Comparison of ENCODE assay signal across 9 mouse cellular contexts in genomic region chr4:130910666-130911065, GRCm38 (mm10). TPM values are rescaled to one million over a fixed set of nuclear protein-coding genes. Genes with fewer than 3 reads are reported as not detected.
A peak's percentile ranks its signal among the peaks of the same experiment; 100 is the strongest.
DNase-seq lines count a peak whose midpoint lies in the region; ATAC-seq and TF ChIP-seq lines count a peak whose summit lies in the region.
"Had no signal": no experiment of that assay in that cellular context is flagged by ENCODE, and none has a peak within 500 bp of the region (broad histone marks: within the 10 kb centered on the region; RNA-seq: fewer than 3 reads in every experiment).

No protein-coding gene starts in this region.

- TF ChIP-seq EP300 in CH12.LX (IDR thresholded peaks at IDR 0.05; ENCODE audit: low read length), result peak; percentile 59

- H3K4me2 ChIP-seq in CH12.LX (ENCODE audit: insufficient read depth, low read depth, poor library complexity, severe bottlenecking), result peak overlapping the region; percentile 8; the same call in 1 of the 2 replicates

- in situ Hi-C loops in CH12.LX (cut with MboI; ENCODE audit: low pct_ligation_motif_present, low pct_unique_long_range_greater_than_20kb, low sequenced_read_pairs), result no loop called here

- no peak for TF ChIP-seq CTCF in CH12.LX (conservative IDR thresholded peaks at IDR 0.05 in 1 of 2, IDR thresholded peaks at IDR 0.05 in 1 of 2; ENCODE audit: low read depth in 2 of 2, low read length in 2 of 2)

- H3K9ac ChIP-seq in CH12.LX (ENCODE audit: insufficient read depth, low read depth), result peak overlapping the region; percentile 53; the same call in 1 of the 2 replicates

- dilution Hi-C loops in CH12.LX (cut with MboI; ENCODE audit: extremely low pct_ligation_motif_present, extremely low pct_unique_long_range_greater_than_20kb, low sequenced_read_pairs), result no loop called here

- peak overlapping the region; percentile 97 for H3K27ac ChIP-seq in CH12.LX (ENCODE audit: insufficient read depth, low read depth)

- no peaks in the 10 kb centered on the region for H3K27me3 ChIP-seq in CH12.LX (replicated peaks)

- peaks cover 0 to 8% of the 10 kb centered on the region in 2 experiments for H3K36me3 ChIP-seq in CH12.LX (replicated peaks in 1 of 2; ENCODE audit: control insufficient read depth in 1 of 2, insufficient read depth in 1 of 2, low read length in 1 of 2)

- DNase-seq in B cell, adult 2 months, result peak; percentile 47 to 48
- DNase-seq in CH12.LX (ENCODE audit: extremely low read depth), result peak; percentile 88
- DNase-seq in naive thymus-derived CD4-positive, alpha-beta T cell, adult 2 months (ENCODE audit: low read depth), result peak; percentile 86
- no peak for DNase-seq in cerebellum, postnatal 36 days
- no peak for DNase-seq in layer of hippocampus, adult 18-20 months (ENCODE audit: low spot score in 2 of 2)
- DNase-seq: lung, postnatal 10 days had no signal

- ATAC-seq in granulocyte monocyte progenitor cell, adult 5-6 weeks (replicated peaks; ENCODE audit: poor library complexity, severe bottlenecking), result peak; percentile 29
- ATAC-seq in frontal cortex, adult (ENCODE audit: low TSS enrichment), result no peak

- TF ChIP-seq RAD21 in CH12.LX (IDR thresholded peaks at IDR 0.05; ENCODE audit: low read depth, low read length), result no peak

- H3K79me2 ChIP-seq in CH12.LX (replicated peaks; ENCODE audit: control insufficient read depth, extremely low read depth, insufficient read depth, poor library complexity, severe bottlenecking), result peaks cover 38% of the 10 kb centered on the region

- H3K9me3 ChIP-seq in CH12.LX (replicated peaks; ENCODE audit: low read length), result no peaks in the 10 kb centered on the region

- TF ChIP-seq POLR2A in CH12.LX (IDR thresholded peaks at IDR 0.05; ENCODE audit: low read depth, low read length), result peak; percentile 75

- H3K4me3 ChIP-seq in CH12.LX (replicated peaks in 1 of 3; ENCODE audit: low read depth in 2 of 3, low read length in 2 of 3, poor library complexity in 1 of 3), result peak overlapping the region; percentile 8 to 68 (median 42)

- H3K4me1 ChIP-seq in CH12.LX (ENCODE audit: control insufficient read depth in 1 of 2, insufficient read depth in 2 of 2), result peaks cover 25 to 63% of the 10 kb centered on the region in 2 experiments

TF ChIP-seq in CH12.LX, 34 proteins besides CTCF, POLR2A, EP300 and RAD21:
- TF ChIP-seq ZKSCAN1 (IDR thresholded peaks at IDR 0.05; ENCODE audit: borderline replicate concordance, low read depth, low read length), result no peak
- peak; percentile 68 for TF ChIP-seq HCFC1 (IDR thresholded peaks at IDR 0.05; ENCODE audit: low read depth, low read length)
- TF ChIP-seq SIN3A (IDR thresholded peaks at IDR 0.05; ENCODE audit: low read length), result peak; percentile 54; the same call in 1 of the 2 replicates
- peak; percentile 63 for TF ChIP-seq BHLHE40 (IDR thresholded peaks at IDR 0.05; ENCODE audit: low read depth, low read length)
- TF ChIP-seq RCOR1 (conservative IDR thresholded peaks at IDR 0.05; ENCODE audit: low read depth, low read length), result peak; percentile 68; the same call in 1 of the 2 replicates
- TF ChIP-seq MAX (IDR thresholded peaks at IDR 0.05; ENCODE audit: low read length), result peak; percentile 72; the same call in 1 of the 2 replicates
- peak; percentile 71; the same call in 1 of the 2 replicates for TF ChIP-seq IRF4 (IDR thresholded peaks at IDR 0.05; ENCODE audit: low read depth, low read length)
- peak; percentile 91 for TF ChIP-seq TCF12 (IDR thresholded peaks at IDR 0.05; ENCODE audit: low read depth, low read length)
- no peak for TF ChIP-seq USF2 (conservative IDR thresholded peaks at IDR 0.05; ENCODE audit: low read depth, low read length)
- TF ChIP-seq SMC3 (IDR thresholded peaks at IDR 0.05; ENCODE audit: low read depth, low read length), result peak; percentile 17; the same call in 1 of the 2 replicates
- TF ChIP-seq CHD1 (IDR thresholded peaks at IDR 0.05; ENCODE audit: low read depth, low read length), result 0 out of 2 replicates have a peak, but pooled peaks have one; percentile 71
- TF ChIP-seq NRF1 (IDR thresholded peaks at IDR 0.05; ENCODE audit: low read depth, low read length), result peak; percentile 31; the same call in 1 of the 2 replicates
- 0 out of 2 replicates have a peak, but pooled peaks have one; percentile 20 for TF ChIP-seq ZNF384 (IDR thresholded peaks at IDR 0.05; ENCODE audit: low read depth, low read length)
- no peak for TF ChIP-seq USF1 (IDR thresholded peaks at IDR 0.05; ENCODE audit: low read depth, low read length)
- TF ChIP-seq GABPA (IDR thresholded peaks at IDR 0.05; ENCODE audit: insufficient replicate concordance, low read depth, low read length), result no peak
- no peak for TF ChIP-seq NELFE (IDR thresholded peaks at IDR 0.05; ENCODE audit: low read depth, low read length)
- TF ChIP-seq ELF1 (IDR thresholded peaks at IDR 0.05; ENCODE audit: low read depth, low read length), result peak; percentile 81
- 0 out of 2 replicates have a peak, but pooled peaks have one; percentile 65 for TF ChIP-seq KAT2A (IDR thresholded peaks at IDR 0.05; ENCODE audit: insufficient replicate concordance, low read length)
- 0 out of 2 replicates have a peak, but pooled peaks have one; percentile 58 for TF ChIP-seq E2F4 (IDR thresholded peaks at IDR 0.05; ENCODE audit: insufficient replicate concordance, low read depth, low read length)
- no peak for TF ChIP-seq UBTF (IDR thresholded peaks at IDR 0.05; ENCODE audit: low read depth, low read length)
- TF ChIP-seq CHD2 (IDR thresholded peaks at IDR 0.05; ENCODE audit: low read length), result peak; percentile 79; the same call in 1 of the 2 replicates
- no peak for TF ChIP-seq MAFK (IDR thresholded peaks at IDR 0.05; ENCODE audit: insufficient replicate concordance, low read length)
- TF ChIP-seq MXI1 (IDR thresholded peaks at IDR 0.05; ENCODE audit: low read depth, low read length), result peak; percentile 69
- TF ChIP-seq JUND (conservative IDR thresholded peaks at IDR 0.05; ENCODE audit: low read depth, low read length), result no peak
- TF ChIP-seq POLR2AphosphoS2 (IDR thresholded peaks at IDR 0.05; ENCODE audit: low read depth, low read length), result peak; percentile 48; the same call in 1 of the 2 replicates
- TF ChIP-seq PAX5 (IDR thresholded peaks at IDR 0.05; ENCODE audit: low read length), result no peak
- TF ChIP-seq TBP (conservative IDR thresholded peaks at IDR 0.05; ENCODE audit: low read depth, low read length), result 0 out of 2 replicates have a peak, but pooled peaks have one; percentile 49
- peak; percentile 74 for TF ChIP-seq ZMIZ1 (IDR thresholded peaks at IDR 0.05; ENCODE audit: low read depth, low read length)
- TF ChIP-seq JUN (IDR thresholded peaks at IDR 0.05; ENCODE audit: insufficient read depth, low read depth, low read length), result no peak
- 0 out of 2 replicates have a peak, but pooled peaks have one; percentile 17 for TF ChIP-seq MYC (IDR thresholded peaks at IDR 0.05; ENCODE audit: low read depth, low read length)
- peak; percentile 83 for TF ChIP-seq MEF2A (IDR thresholded peaks at IDR 0.05; ENCODE audit: borderline replicate concordance, low read depth, low read length)
- peak; percentile 73 for TF ChIP-seq ETS1 (conservative IDR thresholded peaks at IDR 0.05; ENCODE audit: low read depth, low read length)
- no peak for TF ChIP-seq ZC3H11A (IDR thresholded peaks at IDR 0.05; ENCODE audit: low read depth, low read length)
- TF ChIP-seq MAZ (IDR thresholded peaks at IDR 0.05; ENCODE audit: low read depth, low read length), result peak; percentile 97
TF ChIP-seq in CH12.LX: peak in this region for 23.

RNA-seq across cellular contexts. Expression of gene Laptm5, which starts 2.3 kb away (rescaled TPM):
- total RNA-seq in CH12.LX (2012; rRNA removed) (182 and 225 TPM in 2 replicates), CH12.LX (2014; rRNA removed) (32.3 and 41.1 TPM in 2 replicates)
- polyA plus RNA-seq in CH12.LX (2012; ENCODE audit: insufficient read length, low read depth), result 486 and 594 TPM in 2 replicates
- total RNA-seq in granulocyte monocyte progenitor cell, adult 5-6 weeks (2014; fragmentation: Nextera tagmentation), result 561 and 568 TPM in 2 replicates
- total RNA-seq in granulocyte monocyte progenitor cell, adult 5-6 weeks (2017), result 131 and 136 TPM in 2 replicates
- 10 to 100 TPM; 39.2 to 42.9 TPM for total RNA-seq in layer of hippocampus, adult 18-20 months (2021)

RNA-seq across cellular contexts. Expression of gene Matn1, which starts 33.5 kb away (rescaled TPM):
- total RNA-seq in CH12.LX (2012; rRNA removed) (1.8 and 3.5 TPM in 2 replicates), CH12.LX (2014; rRNA removed) (0.30 and 0.52 TPM in 2 replicates)
- 0.37 and 0.76 TPM in 2 replicates for polyA plus RNA-seq in CH12.LX (2012; ENCODE audit: insufficient read length, low read depth)
- total RNA-seq in granulocyte monocyte progenitor cell, adult 5-6 weeks (2014; fragmentation: Nextera tagmentation), result not detected in 2 replicates
- not detected in 2 replicates for total RNA-seq in granulocyte monocyte progenitor cell, adult 5-6 weeks (2017)
- under 1 TPM; 0.33 to 0.72 TPM for total RNA-seq in layer of hippocampus, adult 18-20 months (2021)
- polyA plus RNA-seq: heart, embryonic 14.5 days had no signal

Comparison
In these comparisons a context has a peak if more than half of its experiments do, and no peak if none do; other contexts are left out.
1. DNase-seq: peak in B cell, adult 2 months (2 of 2), CH12.LX (single experiment) and naive thymus-derived CD4-positive, alpha-beta T cell, adult 2 months (single experiment); none in cerebellum, postnatal 36 days (0 of 2) and layer of hippocampus, adult 18-20 months (0 of 2).